In the genomic region with DNA sequence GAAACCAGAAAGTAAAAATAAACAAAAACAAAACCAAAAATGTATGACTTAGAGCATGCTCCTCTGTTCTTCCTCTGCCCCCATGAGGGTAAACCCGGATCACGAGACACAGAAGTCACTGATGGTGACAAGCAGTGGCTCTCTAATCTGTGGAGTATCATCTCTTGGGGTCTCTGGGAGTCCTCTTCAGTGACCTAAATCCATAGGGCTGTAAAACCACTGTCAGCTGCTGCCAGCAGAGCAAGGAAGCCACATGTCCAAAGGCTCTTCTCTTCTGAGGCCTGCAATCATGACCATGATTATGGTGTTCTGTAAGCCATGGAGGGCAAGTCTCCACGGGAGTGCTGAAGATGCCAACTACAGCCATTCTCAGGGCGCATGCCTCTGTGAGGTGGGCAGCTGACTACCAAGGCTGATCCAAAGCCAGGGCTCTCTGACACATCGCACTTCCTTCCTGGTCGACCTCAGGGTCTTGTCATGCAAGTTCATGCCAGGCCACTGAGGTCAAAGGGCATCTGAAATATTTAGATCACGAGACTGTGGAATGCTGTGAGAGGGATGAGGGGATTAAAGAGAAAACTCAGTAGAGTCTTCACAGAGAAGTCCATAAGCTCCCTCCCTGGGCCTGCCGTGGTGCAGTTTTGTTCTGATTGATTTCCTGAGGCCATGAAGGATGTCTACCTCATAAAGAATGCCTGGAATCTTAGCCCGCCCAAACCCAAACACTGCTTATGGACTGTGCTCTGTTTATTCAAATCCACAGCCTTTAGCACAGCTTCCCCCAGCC, we compare ENCODE assay signal across 12 mouse cellular contexts.
DNase-seq lines count a peak whose midpoint lies in the region; ATAC-seq lines count a peak whose summit lies in the region.
"Had no signal": no experiment of that assay in that cellular context is flagged by ENCODE, and none has a peak within 500 bp of the region (broad histone marks: within the 10 kb centered on the region; RNA-seq: fewer than 3 reads in every experiment).

No protein-coding gene starts in this region.

- peaks cover 18% of the 10 kb centered on the region for H3K4me1 ChIP-seq in heart, embryonic 12.5 days (replicated peaks)
- peaks cover 18% of the 10 kb centered on the region for H3K4me1 ChIP-seq in embryonic facial prominence, embryonic 13.5 days

- H3K27ac ChIP-seq in heart, embryonic 12.5 days (ENCODE audit: poor library complexity, severe bottlenecking) = no peak overlapping the region
- H3K27ac ChIP-seq in embryonic facial prominence, embryonic 13.5 days = peak overlapping the region; percentile 69

- H3K27me3 ChIP-seq in heart, embryonic 12.5 days (replicated peaks) = no peaks in the 10 kb centered on the region
- H3K27me3 ChIP-seq in embryonic facial prominence, embryonic 13.5 days = no peaks in the 10 kb centered on the region

- DNase-seq in heart, adult 18-20 months = no peak
- DNase-seq in 3T3-L1 (ENCODE audit: low read depth, low spot score) = peak; percentile 83
- DNase-seq in kidney, postnatal 10 days = peak; percentile 62
- no peak for DNase-seq in urinary bladder, adult 18-20 months (ENCODE audit: low spot score in 2 of 2)
- no peak for DNase-seq in right cerebral cortex, postnatal 25 days
- DNase-seq in left cerebral cortex, postnatal 25 days (ENCODE audit: low spot score in 2 of 2) = no peak
- DNase-seq: layer of hippocampus, postnatal 36 days; midbrain, embryonic 14.5 days had no signal

- 0 out of 2 replicates have a peak, but pooled peaks have one; percentile 29 for ATAC-seq in heart, embryonic 12.5 days (ENCODE audit: insufficient number of reproducible peaks, low FRiP score)
- 0 out of 2 replicates have a peak, but pooled peaks have one; percentile 48 for ATAC-seq in embryonic facial prominence, embryonic 13.5 days (ENCODE audit: insufficient number of reproducible peaks, insufficient read depth, low FRiP score, low TSS enrichment, low read depth)
- ATAC-seq: CD4-positive, CD25-positive, alpha-beta regulatory T cell, adult 4 months; forebrain, embryonic 14.5 days had no signal

- H3K9ac ChIP-seq in heart, embryonic 12.5 days = no peak overlapping the region
- H3K9ac ChIP-seq in embryonic facial prominence, embryonic 13.5 days = no peak overlapping the region

- H3K4me2 ChIP-seq in heart, embryonic 12.5 days = no peak overlapping the region
- 0 out of 2 replicates have a peak overlapping the region, but pooled peaks have one; percentile 0 for H3K4me2 ChIP-seq in embryonic facial prominence, embryonic 13.5 days

- H3K36me3 ChIP-seq in heart, embryonic 12.5 days = no peaks in the 10 kb centered on the region
- H3K36me3 ChIP-seq in embryonic facial prominence, embryonic 13.5 days = no peaks in the 10 kb centered on the region

- H3K4me3 ChIP-seq in heart, embryonic 12.5 days = no peak overlapping the region
- no peak overlapping the region for H3K4me3 ChIP-seq in embryonic facial prominence, embryonic 13.5 days

- intact Hi-C loops in left cerebral cortex, postnatal 25 days (cut with DNase I) = no loop called here

- 43% methylated on average over 9 of the region's 9 CpGs for WGBS in heart, embryonic 12.5 days
- 45% methylated on average over 9 of the region's 9 CpGs for WGBS in embryonic facial prominence, embryonic 13.5 days

- no peaks in the 10 kb centered on the region for H3K9me3 ChIP-seq in heart, embryonic 12.5 days (replicated peaks)
- no peaks in the 10 kb centered on the region for H3K9me3 ChIP-seq in embryonic facial prominence, embryonic 13.5 days

Comparison
In these comparisons a context has a peak if more than half of its experiments do, and no peak if none do; other contexts are left out.
1. DNase-seq: peak in 3T3-L1 (single experiment) and kidney, postnatal 10 days (single experiment); none in heart, adult 18-20 months (0 of 2), urinary bladder, adult 18-20 months (0 of 2), right cerebral cortex, postnatal 25 days (single experiment) and left cerebral cortex, postnatal 25 days (0 of 2).